Mouse (Mus musculus): ENCODE measurements at regions not wholly inside any gene's neighbourhood (a gene's known extent, or its start where the extent isn't known, plus 50 kb on each side); places are given as distances from the start of the nearest gene placed in this dataset.

DNA sequence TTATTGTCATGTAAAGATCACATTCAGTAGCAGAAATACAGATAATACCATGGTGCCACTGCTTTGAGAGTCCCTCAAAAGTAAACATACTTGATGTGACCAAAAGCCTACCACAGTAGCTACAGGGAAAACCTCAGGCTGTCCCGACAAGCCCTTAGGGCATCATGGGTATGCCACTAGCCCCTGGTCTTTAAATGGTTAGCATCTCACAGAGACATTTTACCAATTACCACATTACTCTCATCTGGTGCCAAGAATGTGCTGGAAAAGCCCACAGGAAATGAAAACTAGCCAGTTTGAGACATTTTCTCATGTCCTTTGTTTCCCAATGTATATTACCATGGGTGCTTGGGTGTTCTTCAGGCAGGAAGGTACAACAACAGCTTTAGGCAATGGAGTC, 439.3 kb upstream of the Pappa start:
- no peaks in the 10 kb centered on the region for H3K9me3 ChIP-seq (replicated peaks)

GRCm38 (mm10) chr4:64696134-64696533, 427.8 kb upstream of the Pappa start:
- 55% methylated on average over 1 of the region's 1 CpGs for WGBS (ENCODE audit: insufficient replicate concordance)
- Histone ChIP-seq H3K27ac (no peak overlapping the region), H3K4me3 (replicated peaks) (no peak overlapping the region), H3K4me2 (no peak overlapping the region), H3K36me3 (no peaks in the 10 kb centered on the region), H3K9ac (no peak overlapping the region), H3K4me1 (replicated peaks) (no peaks in the 10 kb centered on the region), H3K27me3 (no peaks in the 10 kb centered on the region), H3K9me3 (replicated peaks) (0 out of 2 replicates have a peak, but pooled peaks cover 2% of the 10 kb centered on the region)
- no peak for ATAC-seq (ENCODE audit: low read depth)
- no peak for DNase-seq

More for the DNA sequence above, 439.3 kb upstream of the Pappa start:
- Histone ChIP-seq H3K4me1 (replicated peaks) (no peaks in the 10 kb centered on the region), H3K27me3 (no peaks in the 10 kb centered on the region), H3K9ac (no peak overlapping the region), H3K36me3 (no peaks in the 10 kb centered on the region), H3K4me3 (replicated peaks) (no peak overlapping the region), H3K27ac (no peak overlapping the region), H3K4me2 (no peak overlapping the region)
- ATAC-seq (ENCODE audit: low read depth) (no peak), DNase-seq (no peak)
- 61% methylated on average over 1 of the region's 1 CpGs for WGBS (ENCODE audit: insufficient replicate concordance)

- Histone ChIP-seq H3K9ac (no peak overlapping the region), H3K27ac (no peak overlapping the region), H3K9me3 (replicated peaks) (no peaks in the 10 kb centered on the region), H3K4me3 (replicated peaks) (no peak overlapping the region), H3K27me3 (no peaks in the 10 kb centered on the region), H3K4me1 (replicated peaks) (no peaks in the 10 kb centered on the region), H3K36me3 (no peaks in the 10 kb centered on the region), H3K4me2 (no peak overlapping the region)
- ATAC-seq (ENCODE audit: low read depth): no peak
- DNase-seq: no peak
- 49% methylated on average over 3 of the region's 3 CpGs for WGBS (ENCODE audit: insufficient replicate concordance)
These were observed 400.7 kb upstream of the Pappa start for GRCm38 (mm10) chr4:64723296-64723695.

DNA sequence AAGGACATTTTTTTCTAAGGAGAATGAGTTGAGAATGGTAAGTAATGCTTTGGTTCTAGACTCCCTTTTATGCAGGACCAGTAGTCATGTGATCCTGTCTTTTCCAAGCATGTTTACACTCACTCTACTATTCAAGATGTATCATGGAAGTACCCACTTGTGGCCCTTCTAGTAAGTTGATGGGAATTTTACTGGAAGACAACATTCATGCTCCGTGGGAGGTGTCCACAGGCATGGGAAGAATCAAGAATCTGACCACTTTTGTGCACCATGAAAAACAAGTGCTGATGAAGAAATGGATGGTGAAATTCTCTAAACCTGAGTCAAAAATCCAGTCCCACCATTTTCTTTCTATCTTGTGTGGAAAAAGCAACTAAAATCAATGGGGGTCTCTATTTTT, 399.1 kb upstream of the Pappa start:
- Histone ChIP-seq H3K9ac (no peak overlapping the region), H3K4me3 (replicated peaks) (no peak overlapping the region), H3K9me3 (replicated peaks) (no peaks in the 10 kb centered on the region), H3K4me1 (replicated peaks) (no peaks in the 10 kb centered on the region), H3K36me3 (no peaks in the 10 kb centered on the region), H3K27ac (no peak overlapping the region), H3K27me3 (no peaks in the 10 kb centered on the region), H3K4me2 (no peak overlapping the region)
- ATAC-seq (ENCODE audit: low read depth): no peak
- DNase-seq: no peak
- WGBS (ENCODE audit: insufficient replicate concordance): 28% methylated on average over 1 of the region's 1 CpGs

DNA sequence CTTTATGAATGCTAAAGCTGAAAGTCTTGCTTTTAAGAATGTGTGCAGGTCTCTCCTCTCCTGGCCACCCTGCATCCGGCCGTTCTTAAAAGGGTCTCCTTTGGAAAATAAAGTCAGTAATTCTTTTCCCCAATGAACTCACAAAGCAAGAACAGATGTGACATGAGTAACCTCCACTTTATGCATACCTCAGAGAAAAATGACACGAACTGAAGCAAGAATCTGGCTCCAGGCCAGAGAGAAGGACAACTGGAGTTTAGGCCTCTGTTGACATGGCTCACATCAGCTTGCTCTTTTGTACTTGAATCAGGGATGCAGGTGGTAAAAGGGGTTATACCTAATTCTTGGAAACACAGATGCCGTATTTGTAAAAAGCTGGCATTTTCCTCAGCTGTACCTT, 368.0 kb upstream of the Pappa start:
- Histone ChIP-seq H3K4me2 (no peak overlapping the region), H3K27ac (no peak overlapping the region), H3K9me3 (replicated peaks) (0 out of 2 replicates have a peak, but pooled peaks cover 3% of the 10 kb centered on the region), H3K36me3 (no peaks in the 10 kb centered on the region), H3K27me3 (no peaks in the 10 kb centered on the region), H3K4me1 (replicated peaks) (no peaks in the 10 kb centered on the region), H3K9ac (no peak overlapping the region), H3K4me3 (replicated peaks) (no peak overlapping the region)
- DNase-seq (no peak), ATAC-seq (ENCODE audit: low read depth) (no peak)
- 69% methylated on average over 4 of the region's 4 CpGs for WGBS (ENCODE audit: insufficient replicate concordance)

- no peak overlapping the region for H3K4me3 ChIP-seq (replicated peaks)
- H3K36me3 ChIP-seq: no peaks in the 10 kb centered on the region
- H3K4me2 ChIP-seq: no peak overlapping the region
- no peaks in the 10 kb centered on the region for H3K9me3 ChIP-seq (replicated peaks)
- no peak for ATAC-seq (ENCODE audit: low read depth)
- no peaks in the 10 kb centered on the region for H3K4me1 ChIP-seq (replicated peaks)
- H3K27me3 ChIP-seq: no peaks in the 10 kb centered on the region
- no peak overlapping the region for H3K9ac ChIP-seq
- H3K27ac ChIP-seq: no peak overlapping the region
- WGBS (ENCODE audit: insufficient replicate concordance): 59% methylated on average over 1 of the region's 1 CpGs
- DNase-seq: no peak
These were observed 355.4 kb upstream of the Pappa start for GRCm38 (mm10) chr4:64768610-64769009.

GRCm38 (mm10) chr4:64803886-64804285, 320.1 kb upstream of the Pappa start:
- no peaks in the 10 kb centered on the region for H3K36me3 ChIP-seq
- WGBS (ENCODE audit: insufficient replicate concordance): 65% methylated on average over 7 of the region's 7 CpGs
- ATAC-seq (ENCODE audit: low read depth) (no peak), DNase-seq (no peak)
- H3K27ac ChIP-seq: no peak overlapping the region
- H3K4me3 ChIP-seq (replicated peaks): no peak overlapping the region
- no peak overlapping the region for H3K9ac ChIP-seq
- H3K9me3 ChIP-seq (replicated peaks): no peaks in the 10 kb centered on the region
- no peak overlapping the region for H3K4me2 ChIP-seq
- no peaks in the 10 kb centered on the region for H3K27me3 ChIP-seq
- no peaks in the 10 kb centered on the region for H3K4me1 ChIP-seq (replicated peaks)

DNA sequence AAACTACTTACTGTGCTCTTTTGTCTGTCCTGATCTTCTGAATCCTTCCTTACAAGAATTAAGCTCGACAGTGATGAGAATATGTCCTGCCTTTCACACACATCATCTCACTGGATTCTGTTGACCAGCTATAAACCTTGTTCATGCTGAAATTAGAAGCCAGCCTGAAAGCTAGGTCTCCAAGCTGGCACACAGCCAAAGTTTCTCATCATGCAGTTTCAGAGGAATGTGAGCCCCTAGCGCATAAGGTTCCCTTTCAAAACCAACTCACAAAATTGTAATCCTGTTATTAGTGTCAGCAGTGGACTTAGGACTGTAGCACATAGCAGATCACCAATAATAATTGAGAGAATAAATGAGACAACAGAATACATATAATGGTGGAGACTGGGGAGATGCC, 319.0 kb upstream of the Pappa start:
- Histone ChIP-seq H3K4me3 (replicated peaks) (no peak overlapping the region), H3K4me2 (no peak overlapping the region), H3K27ac (no peak overlapping the region), H3K9ac (no peak overlapping the region), H3K4me1 (replicated peaks) (no peaks in the 10 kb centered on the region), H3K9me3 (replicated peaks) (no peaks in the 10 kb centered on the region), H3K36me3 (no peaks in the 10 kb centered on the region), H3K27me3 (no peaks in the 10 kb centered on the region)
- ATAC-seq (ENCODE audit: low read depth): no peak
- DNase-seq: no peak
- WGBS (ENCODE audit: insufficient replicate concordance): 55% methylated on average over 2 of the region's 2 CpGs

GRCm38 (mm10) chr4:64807148-64807547, 316.8 kb upstream of the Pappa start:
- Histone ChIP-seq H3K9me3 (replicated peaks) (no peaks in the 10 kb centered on the region), H3K27me3 (no peaks in the 10 kb centered on the region), H3K4me3 (replicated peaks) (no peak overlapping the region), H3K9ac (no peak overlapping the region), H3K4me2 (no peak overlapping the region), H3K36me3 (no peaks in the 10 kb centered on the region), H3K4me1 (replicated peaks) (no peaks in the 10 kb centered on the region), H3K27ac (no peak overlapping the region)
- 84% methylated on average over 1 of the region's 1 CpGs for WGBS (ENCODE audit: insufficient replicate concordance)
- DNase-seq: no peak
- no peak for ATAC-seq (ENCODE audit: low read depth)

DNA sequence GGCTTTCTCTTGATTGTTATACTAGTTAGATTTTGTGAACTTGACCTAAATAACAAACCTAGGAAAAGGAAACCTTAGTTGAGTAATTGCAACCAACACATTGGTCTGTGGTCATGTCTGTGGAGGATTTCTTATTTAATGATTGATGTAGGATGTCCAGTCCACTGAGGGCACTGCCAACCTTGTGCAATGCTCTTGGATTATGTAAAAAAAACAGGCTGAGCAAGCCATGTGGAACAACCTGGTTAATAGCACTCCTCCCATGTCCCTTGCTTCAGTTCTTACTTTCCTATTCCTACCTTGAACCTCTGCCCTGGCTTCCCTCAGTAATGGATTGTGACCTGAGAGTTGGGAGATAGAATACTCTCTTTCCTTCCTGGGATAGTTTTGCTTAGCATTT, 312.0 kb upstream of the Pappa start:
- Histone ChIP-seq H3K27ac (no peak overlapping the region), H3K4me2 (no peak overlapping the region), H3K9me3 (replicated peaks) (no peaks in the 10 kb centered on the region), H3K27me3 (no peaks in the 10 kb centered on the region), H3K4me1 (replicated peaks) (no peaks in the 10 kb centered on the region), H3K36me3 (no peaks in the 10 kb centered on the region), H3K9ac (no peak overlapping the region), H3K4me3 (replicated peaks) (no peak overlapping the region)
- ATAC-seq (ENCODE audit: low read depth): no peak
- DNase-seq: no peak

GRCm38 (mm10) chr4:64812812-64813211, 311.2 kb upstream of the Pappa start:
- ATAC-seq (ENCODE audit: low read depth): no peak
- Histone ChIP-seq H3K27ac (no peak overlapping the region), H3K27me3 (no peaks in the 10 kb centered on the region), H3K4me2 (no peak overlapping the region), H3K9ac (no peak overlapping the region), H3K4me1 (replicated peaks) (no peaks in the 10 kb centered on the region), H3K4me3 (replicated peaks) (no peak overlapping the region), H3K9me3 (replicated peaks) (no peaks in the 10 kb centered on the region), H3K36me3 (no peaks in the 10 kb centered on the region)
- WGBS (ENCODE audit: insufficient replicate concordance): 76% methylated on average over 4 of the region's 4 CpGs
- no peak for DNase-seq

DNA sequence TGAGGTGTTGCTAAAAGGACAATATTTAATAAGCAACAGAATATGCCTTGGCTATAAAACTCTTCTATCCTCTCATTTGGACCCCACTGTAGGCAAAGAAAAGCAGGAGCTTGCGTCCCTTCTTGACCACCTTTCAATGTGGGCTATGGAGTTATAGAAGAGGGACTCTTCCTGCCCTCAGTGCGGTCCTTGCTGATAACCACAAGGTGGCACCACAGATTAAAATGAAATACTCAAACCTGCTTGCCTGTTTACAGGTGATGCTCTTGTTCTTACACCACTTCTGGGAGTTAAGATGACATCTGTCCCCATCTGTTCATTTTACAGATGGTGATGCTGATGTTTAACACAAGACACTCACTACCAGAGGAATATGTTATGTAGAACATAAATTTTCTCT, 291.1 kb upstream of the Pappa start:
- Histone ChIP-seq H3K36me3 (no peaks in the 10 kb centered on the region), H3K4me3 (replicated peaks) (no peak overlapping the region), H3K27me3 (no peaks in the 10 kb centered on the region), H3K4me2 (no peak overlapping the region), H3K4me1 (replicated peaks) (no peaks in the 10 kb centered on the region), H3K9ac (no peak overlapping the region), H3K27ac (no peak overlapping the region), H3K9me3 (replicated peaks) (no peaks in the 10 kb centered on the region)
- DNase-seq (no peak), ATAC-seq (ENCODE audit: low read depth) (no peak)
- 31% methylated on average over 2 of the region's 2 CpGs for WGBS (ENCODE audit: insufficient replicate concordance)

DNA sequence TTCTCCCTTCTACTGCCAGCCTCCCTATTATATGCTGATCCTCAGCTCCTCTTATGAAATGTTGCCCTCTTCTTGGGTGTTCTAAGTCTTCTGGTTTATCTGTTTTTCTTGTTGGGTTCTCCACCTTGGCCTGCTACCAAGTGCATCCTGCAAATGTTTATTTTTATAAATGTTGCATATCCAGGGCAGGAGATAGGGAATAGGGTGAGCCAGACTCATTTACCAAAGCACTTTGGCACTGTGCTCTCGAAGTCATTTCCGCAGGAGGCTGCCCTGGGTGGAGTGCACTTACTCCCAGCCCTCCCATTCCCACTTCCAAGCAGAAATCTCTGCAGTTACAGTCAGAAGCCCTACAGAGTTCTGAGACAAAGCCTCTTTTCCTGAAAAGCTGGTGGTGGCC, 249.5 kb upstream of the Pappa start:
- Histone ChIP-seq H3K4me2 (no peak overlapping the region), H3K9me3 (replicated peaks) (no peaks in the 10 kb centered on the region), H3K4me3 (replicated peaks) (no peak overlapping the region), H3K36me3 (no peaks in the 10 kb centered on the region), H3K27me3 (no peaks in the 10 kb centered on the region), H3K4me1 (replicated peaks) (no peaks in the 10 kb centered on the region), H3K27ac (no peak overlapping the region), H3K9ac (no peak overlapping the region)
- ATAC-seq (ENCODE audit: low read depth) (no peak), DNase-seq (no peak)
- 46% methylated on average over 2 of the region's 2 CpGs for WGBS (ENCODE audit: insufficient replicate concordance)

Data from liver, embryonic 13.5 days (tissue).